Mouse (Mus musculus): ENCODE data around the gene Kri1. TPM values are rescaled to one million over a fixed set of nuclear protein-coding genes. Genes with fewer than 3 reads are reported as not detected.

Gene Kri1
- polyA plus RNA-seq, 1 experiment = 36.3 TPM

DNA sequence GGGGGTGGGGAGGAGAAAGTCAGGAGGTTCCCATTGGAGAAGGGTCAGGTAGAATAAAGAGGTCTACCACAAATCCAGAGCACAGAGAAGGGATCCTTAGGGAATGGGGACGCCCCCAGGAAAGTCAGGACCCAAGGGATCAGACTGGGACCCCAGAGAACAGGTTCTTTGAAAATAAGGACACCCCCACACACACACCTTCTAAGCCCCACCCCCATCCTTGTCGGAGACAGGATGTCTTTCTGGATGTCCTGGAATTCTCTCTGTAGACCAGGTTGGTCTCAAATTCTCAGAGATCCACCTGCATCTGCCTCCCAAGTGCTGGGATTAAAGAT is 1.5 kb upstream of the Kri1 start:
- no peak for DNase-seq (ENCODE audit: low read depth)
- no peak for TF ChIP-seq POLR2A (IDR thresholded peaks at IDR 0.05; ENCODE audit: borderline replicate concordance, extremely low read depth, insufficient read depth, insufficient read length, poor library complexity, severe bottlenecking)
- no peak for TF ChIP-seq CTCF (IDR thresholded peaks at IDR 0.05; ENCODE audit: borderline replicate concordance, extremely low read depth, insufficient read depth, insufficient read length)

DNA sequence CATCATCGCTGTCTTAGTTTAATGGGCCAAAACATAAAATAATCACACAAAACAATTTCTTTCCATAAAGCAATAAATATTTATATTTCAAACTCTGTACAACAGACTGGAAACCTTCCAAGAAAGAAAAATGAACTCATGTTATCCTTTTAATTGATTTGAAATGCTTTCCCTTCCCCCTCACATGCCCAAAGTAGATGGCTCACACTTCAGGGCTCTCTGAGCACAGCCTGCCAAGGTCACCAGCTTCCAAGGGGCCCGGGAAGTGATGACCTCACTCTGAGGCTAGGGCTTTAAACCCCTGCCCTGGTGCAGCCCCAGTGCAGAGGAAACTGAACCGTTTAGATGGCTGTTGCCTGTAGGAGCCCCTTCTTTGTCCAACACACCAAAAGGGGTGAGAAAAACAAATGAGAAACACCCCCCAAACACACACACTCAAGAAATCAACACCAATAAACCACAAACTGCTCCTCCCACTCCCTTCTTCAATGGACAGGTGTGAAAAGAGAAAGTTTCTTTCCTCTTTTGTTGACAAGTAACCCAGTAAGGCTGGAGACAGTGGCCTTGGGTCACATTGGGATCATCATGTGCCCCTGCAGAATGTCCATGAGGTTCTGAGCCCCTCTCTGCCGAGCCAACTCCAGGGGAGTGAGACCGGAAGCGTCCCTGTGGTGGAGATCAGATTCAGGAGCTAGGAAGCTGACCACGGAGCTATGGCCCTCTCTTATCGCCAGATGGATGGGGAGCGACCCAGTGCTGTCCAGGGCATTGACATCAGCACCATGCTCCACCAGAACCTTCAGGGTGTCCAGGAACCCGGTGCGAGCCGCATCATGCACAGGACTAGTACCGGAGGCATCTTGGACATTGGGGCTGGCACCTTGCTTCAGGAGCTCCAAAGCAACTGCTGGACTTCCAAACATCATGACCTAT is 901 bp upstream of the Kri1 start:
- peak; percentile 24 for DNase-seq (ENCODE audit: low read depth)
- TF ChIP-seq CTCF (IDR thresholded peaks at IDR 0.05; ENCODE audit: borderline replicate concordance, extremely low read depth, insufficient read depth, insufficient read length) (no peak), POLR2A (IDR thresholded peaks at IDR 0.05; ENCODE audit: borderline replicate concordance, extremely low read depth, insufficient read depth, insufficient read length, poor library complexity, severe bottlenecking) (no peak)

DNA sequence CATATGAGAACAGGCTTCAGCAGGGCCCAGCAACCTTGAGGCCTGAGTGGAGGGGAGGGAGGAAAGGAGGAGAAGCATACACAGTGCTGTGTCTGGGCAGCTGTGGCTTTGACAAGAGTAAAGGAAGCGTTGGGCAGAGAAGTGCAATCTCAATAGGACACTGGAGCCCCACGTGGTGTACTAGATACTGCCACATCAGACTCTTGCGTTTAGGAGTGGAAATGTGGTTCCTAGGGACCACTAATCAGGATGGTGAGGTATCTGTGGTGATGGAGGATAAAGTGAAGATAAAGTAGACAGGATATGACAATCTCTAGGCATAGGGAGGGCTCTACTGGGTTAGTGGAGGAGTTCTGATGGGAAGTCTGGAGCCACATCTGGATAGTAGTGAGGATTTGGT is 1.0 kb downstream of the Kri1 start:
- no peak for DNase-seq (ENCODE audit: low read depth)
- no peak for TF ChIP-seq CTCF (IDR thresholded peaks at IDR 0.05; ENCODE audit: borderline replicate concordance, extremely low read depth, insufficient read depth, insufficient read length)
- TF ChIP-seq POLR2A (IDR thresholded peaks at IDR 0.05; ENCODE audit: borderline replicate concordance, extremely low read depth, insufficient read depth, insufficient read length, poor library complexity, severe bottlenecking) = no peak

DNA sequence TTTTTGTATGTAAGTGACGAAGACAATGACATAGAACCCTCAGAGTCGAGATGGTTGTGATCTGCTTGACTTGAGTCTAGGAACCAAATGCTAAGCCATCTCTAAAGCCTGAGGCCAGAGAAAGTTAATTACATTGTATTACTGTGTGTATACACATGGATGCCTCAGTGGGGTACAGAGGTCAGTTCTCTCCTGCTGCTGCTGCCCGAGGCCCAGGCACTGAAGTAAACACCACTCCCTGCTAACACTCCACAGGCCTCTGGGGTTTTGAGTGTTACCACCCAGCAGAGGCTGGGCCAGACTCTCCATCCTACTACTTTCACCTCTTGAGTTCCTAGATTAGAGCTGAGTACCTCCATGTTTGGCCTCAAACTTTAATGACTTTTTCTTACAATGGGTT is 3.8 kb downstream of the Kri1 start:
- TF ChIP-seq POLR2A (IDR thresholded peaks at IDR 0.05; ENCODE audit: borderline replicate concordance, extremely low read depth, insufficient read depth, insufficient read length, poor library complexity, severe bottlenecking) (no peak), CTCF (IDR thresholded peaks at IDR 0.05; ENCODE audit: borderline replicate concordance, extremely low read depth, insufficient read depth, insufficient read length) (no peak)
- no peak for DNase-seq (ENCODE audit: low read depth)

DNA sequence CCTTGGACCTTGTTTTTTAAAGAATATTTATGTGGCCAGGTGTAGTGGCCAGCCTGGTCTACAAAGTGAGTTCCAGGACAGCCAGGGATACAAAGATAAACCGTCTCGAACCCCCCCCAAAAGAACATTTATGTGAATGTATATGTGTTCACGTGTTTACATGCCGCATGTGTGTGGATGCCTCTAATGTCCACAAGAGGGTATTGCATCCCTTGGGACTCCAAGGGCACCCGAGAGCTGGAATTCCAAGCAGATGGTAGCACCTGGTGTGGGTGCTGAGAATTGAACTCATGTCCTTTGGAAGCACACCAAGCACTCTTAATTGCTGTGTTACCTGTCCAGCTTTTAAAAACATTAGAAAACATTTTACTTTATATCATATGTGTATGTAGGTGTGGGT is 4.2 kb downstream of the Kri1 start:
- no peak for TF ChIP-seq CTCF (IDR thresholded peaks at IDR 0.05; ENCODE audit: borderline replicate concordance, extremely low read depth, insufficient read depth, insufficient read length)
- TF ChIP-seq POLR2A (IDR thresholded peaks at IDR 0.05; ENCODE audit: borderline replicate concordance, extremely low read depth, insufficient read depth, insufficient read length, poor library complexity, severe bottlenecking) = no peak
- DNase-seq (ENCODE audit: low read depth) = no peak

DNA sequence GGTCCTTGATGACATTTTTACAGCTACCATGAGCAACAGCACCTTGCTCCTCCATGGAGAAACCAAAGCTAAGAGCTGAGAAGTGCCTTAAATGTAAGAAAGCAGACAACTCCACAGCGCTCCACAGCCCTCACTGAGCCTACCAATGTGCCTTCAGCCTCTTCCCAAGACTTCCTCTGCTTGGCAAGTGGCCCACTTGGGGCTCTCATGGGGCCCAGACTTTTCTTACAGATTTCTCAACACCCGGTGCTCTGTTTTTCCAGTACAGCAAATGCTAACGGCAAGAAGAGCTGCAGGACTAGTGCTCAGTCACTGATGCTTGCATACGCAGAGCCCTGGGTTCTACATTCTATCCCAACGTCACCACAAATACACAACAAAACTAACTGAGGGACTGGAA is 10.0 kb downstream of the Kri1 start:
- no peak for TF ChIP-seq CTCF (IDR thresholded peaks at IDR 0.05; ENCODE audit: borderline replicate concordance, extremely low read depth, insufficient read depth, insufficient read length)
- no peak for TF ChIP-seq POLR2A (IDR thresholded peaks at IDR 0.05; ENCODE audit: borderline replicate concordance, extremely low read depth, insufficient read depth, insufficient read length, poor library complexity, severe bottlenecking)

DNA sequence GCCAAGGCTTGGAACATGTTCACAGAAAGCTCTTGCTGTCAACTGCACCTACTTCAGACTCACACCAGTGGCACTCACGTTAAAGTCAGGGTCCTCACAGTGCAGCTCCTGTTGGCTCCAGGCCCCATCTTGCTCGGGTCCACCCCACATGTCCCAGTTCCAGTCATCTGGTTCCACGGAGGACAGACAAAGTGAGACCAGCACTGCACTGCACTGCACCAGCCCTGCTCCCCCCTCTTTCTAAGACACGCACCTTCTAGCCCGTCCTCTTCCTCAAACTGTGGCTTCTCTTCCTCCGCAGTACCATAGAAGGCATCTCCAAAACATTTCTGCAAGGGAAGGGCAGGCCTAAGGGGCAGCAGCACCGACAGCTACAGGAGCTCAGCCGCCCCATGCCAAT is 11.5 kb downstream of the Kri1 start:
- DNase-seq (ENCODE audit: low read depth) = no peak
- TF ChIP-seq CTCF (IDR thresholded peaks at IDR 0.05; ENCODE audit: borderline replicate concordance, extremely low read depth, insufficient read depth, insufficient read length) = no peak
- no peak for TF ChIP-seq POLR2A (IDR thresholded peaks at IDR 0.05; ENCODE audit: borderline replicate concordance, extremely low read depth, insufficient read depth, insufficient read length, poor library complexity, severe bottlenecking)

More for the DNA sequence above, 10.0 kb downstream of the Kri1 start:
- no peak for DNase-seq (ENCODE audit: low read depth)

DNA sequence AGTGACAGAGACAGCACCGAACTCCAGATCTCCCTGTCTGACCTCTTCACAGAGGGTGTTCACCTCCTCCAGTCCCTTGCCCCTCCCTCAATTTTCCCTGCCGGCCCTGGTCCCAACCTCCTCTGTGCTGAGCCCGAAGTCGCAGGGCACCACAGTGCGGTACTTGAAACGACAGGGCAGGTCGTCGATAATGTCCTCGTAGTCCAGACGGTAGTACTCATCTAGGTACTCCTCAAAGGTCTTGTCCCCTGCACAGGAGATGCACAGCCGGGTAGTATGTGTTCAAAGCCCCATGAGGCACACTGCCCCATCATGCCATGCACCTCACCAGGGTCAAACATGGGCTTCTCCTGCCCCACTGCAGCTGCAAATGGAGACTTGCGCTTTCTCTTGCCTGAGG is 12.0 kb downstream of the Kri1 start:
- no peak for DNase-seq (ENCODE audit: low read depth)

DNA sequence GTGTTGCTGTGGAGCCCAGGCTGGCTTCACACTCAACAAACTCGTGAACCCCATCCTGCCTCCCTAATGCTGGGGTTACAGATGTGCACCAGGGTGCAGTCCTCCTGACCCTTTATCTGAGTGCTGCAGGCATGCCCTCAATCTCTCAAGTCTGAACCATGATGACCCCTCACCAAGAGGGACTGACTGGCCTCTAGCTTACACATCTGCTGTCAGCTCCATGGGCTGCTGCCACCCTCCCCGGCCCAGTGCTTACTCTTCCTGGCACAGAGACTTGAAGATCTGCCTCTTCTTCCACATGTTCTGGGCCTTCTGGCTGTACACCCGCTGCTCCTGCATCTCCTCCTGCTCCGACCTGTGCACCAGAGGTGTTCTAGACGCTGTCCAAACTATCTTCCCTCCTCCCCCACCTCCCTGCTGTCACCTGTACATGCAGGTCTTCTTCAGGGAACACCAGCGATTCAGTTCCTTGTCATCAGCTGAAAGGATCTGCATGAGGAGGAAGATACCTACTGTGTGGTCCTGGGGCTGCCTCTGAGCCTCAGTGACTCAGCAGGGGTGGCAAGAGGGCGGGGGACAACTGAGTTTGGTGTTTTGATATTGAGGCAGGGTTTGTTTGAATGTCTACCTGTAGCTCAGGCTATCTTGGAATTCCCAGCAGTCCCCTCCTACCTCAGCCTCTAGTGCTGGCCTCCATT is 12.6 kb downstream of the Kri1 start:
- DNase-seq (ENCODE audit: low read depth) = no peak
- no peak for TF ChIP-seq CTCF (IDR thresholded peaks at IDR 0.05; ENCODE audit: borderline replicate concordance, extremely low read depth, insufficient read depth, insufficient read length)
- TF ChIP-seq POLR2A (IDR thresholded peaks at IDR 0.05; ENCODE audit: borderline replicate concordance, extremely low read depth, insufficient read depth, insufficient read length, poor library complexity, severe bottlenecking) = no peak

More for the DNA sequence above, 12.0 kb downstream of the Kri1 start:
- no peak for TF ChIP-seq POLR2A (IDR thresholded peaks at IDR 0.05; ENCODE audit: borderline replicate concordance, extremely low read depth, insufficient read depth, insufficient read length, poor library complexity, severe bottlenecking)
- no peak for TF ChIP-seq CTCF (IDR thresholded peaks at IDR 0.05; ENCODE audit: borderline replicate concordance, extremely low read depth, insufficient read depth, insufficient read length)

DNA sequence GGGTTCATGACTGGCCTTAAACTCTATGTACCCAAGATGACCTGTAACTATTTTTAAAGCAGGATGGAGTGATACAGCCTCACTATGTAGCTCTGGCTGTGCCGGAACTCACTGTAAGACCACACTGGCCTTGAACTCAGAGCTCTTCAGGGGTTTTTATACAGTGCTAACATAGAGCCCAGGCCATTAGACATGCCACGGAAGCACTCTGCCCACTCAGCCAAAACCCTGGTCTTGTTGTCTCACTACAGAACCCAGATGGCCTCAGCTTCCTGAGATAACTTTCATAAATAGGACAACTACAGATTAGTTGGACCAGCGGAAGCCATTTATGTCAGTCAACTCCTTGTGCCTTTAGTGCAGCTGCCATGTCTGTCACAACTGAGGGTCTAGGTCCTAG is 13.4 kb downstream of the Kri1 start:
- no peak for DNase-seq (ENCODE audit: low read depth)
- no peak for TF ChIP-seq POLR2A (IDR thresholded peaks at IDR 0.05; ENCODE audit: borderline replicate concordance, extremely low read depth, insufficient read depth, insufficient read length, poor library complexity, severe bottlenecking)
- no peak for TF ChIP-seq CTCF (IDR thresholded peaks at IDR 0.05; ENCODE audit: borderline replicate concordance, extremely low read depth, insufficient read depth, insufficient read length)

DNA sequence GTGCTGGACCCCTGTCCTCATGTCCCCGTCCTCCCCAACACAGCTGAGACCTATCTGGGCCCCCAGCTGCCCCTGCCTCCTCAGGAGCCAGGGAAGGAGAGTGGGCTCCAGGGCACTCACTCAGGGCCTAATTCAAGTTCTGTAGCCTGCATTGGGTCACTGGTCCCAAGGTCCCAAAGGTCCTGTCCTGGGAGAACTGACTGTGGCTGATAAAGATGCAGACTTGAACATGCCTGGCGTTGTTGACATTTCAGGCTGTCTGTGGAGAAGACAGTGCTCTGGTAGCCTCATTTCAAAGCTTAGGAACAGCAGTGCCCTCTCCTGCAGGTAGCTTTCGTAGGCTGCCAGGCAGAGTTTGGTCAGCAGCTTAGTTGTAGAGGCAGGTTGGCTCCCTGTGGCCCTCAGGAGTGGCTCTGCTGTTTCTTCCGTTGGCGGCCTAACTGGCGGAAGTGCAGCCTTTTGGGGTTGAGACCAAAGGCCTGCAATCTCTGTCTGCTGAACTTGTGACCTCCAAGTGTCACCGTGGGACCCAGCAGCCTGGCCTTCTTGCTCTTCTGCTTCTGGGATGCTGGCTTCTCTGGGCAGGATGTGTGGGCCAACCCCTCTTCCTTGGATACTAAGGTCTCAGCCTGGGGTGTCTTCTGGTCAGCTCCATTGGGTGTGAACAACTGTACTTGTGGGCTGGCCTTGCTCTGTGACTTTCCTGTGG is 14.1 kb downstream of the Kri1 start:
- DNase-seq (ENCODE audit: low read depth) = no peak
- TF ChIP-seq POLR2A (IDR thresholded peaks at IDR 0.05; ENCODE audit: borderline replicate concordance, extremely low read depth, insufficient read depth, insufficient read length, poor library complexity, severe bottlenecking) (no peak), CTCF (IDR thresholded peaks at IDR 0.05; ENCODE audit: borderline replicate concordance, extremely low read depth, insufficient read depth, insufficient read length) (no peak)
